ENCODE assay signal across 35 mouse cellular contexts in the genomic region with DNA sequence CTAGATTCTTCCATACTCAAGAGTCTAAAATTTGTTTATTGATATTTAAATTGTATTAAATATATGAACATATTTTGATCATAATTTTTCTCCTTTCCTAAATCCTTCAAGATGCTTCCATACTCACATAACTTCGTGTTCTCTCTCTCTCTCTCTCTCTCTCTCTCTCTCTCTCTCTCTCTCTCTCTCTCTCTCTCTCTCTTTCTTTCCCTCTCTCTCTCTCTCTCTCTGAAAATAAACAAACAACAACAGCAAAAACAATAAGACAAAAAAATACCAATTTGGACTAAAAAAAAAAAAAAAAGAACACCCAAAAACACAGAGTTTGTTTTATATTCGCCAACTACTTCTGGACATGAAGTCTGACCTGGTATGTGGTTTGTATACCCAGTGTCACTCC.
"Had no signal": no experiment of that assay in that cellular context is flagged by ENCODE, and none has a peak within 500 bp of the region (broad histone marks: within the 10 kb centered on the region; RNA-seq: fewer than 3 reads in every experiment).

No protein-coding gene starts in this region.

- H3K27me3 ChIP-seq: heart, embryonic 12.5 days; heart, embryonic 13.5 days; heart, embryonic 15.5 days; hindbrain, embryonic 12.5 days; hindbrain, embryonic 13.5 days; hindbrain, embryonic 15.5 days; intestine, embryonic 15.5 days; kidney, embryonic 15.5 days had no signal

- H3K9ac ChIP-seq: heart, embryonic 12.5 days; heart, embryonic 13.5 days; heart, embryonic 15.5 days; hindbrain, embryonic 12.5 days; hindbrain, embryonic 13.5 days; hindbrain, embryonic 15.5 days; intestine, embryonic 15.5 days; kidney, embryonic 15.5 days had no signal

- H3K4me1 ChIP-seq: heart, embryonic 10.5 days; heart, embryonic 12.5 days; heart, embryonic 13.5 days; heart, embryonic 15.5 days; hindbrain, embryonic 10.5 days; hindbrain, embryonic 12.5 days; hindbrain, embryonic 13.5 days; hindbrain, embryonic 15.5 days; intestine, embryonic 15.5 days; kidney, embryonic 15.5 days had no signal

- H3K27ac ChIP-seq: heart, embryonic 10.5 days; heart, embryonic 13.5 days; heart, embryonic 15.5 days; hindbrain, embryonic 10.5 days; hindbrain, embryonic 12.5 days; hindbrain, embryonic 13.5 days; hindbrain, embryonic 15.5 days; hindbrain, postnatal 0 days; intestine, embryonic 15.5 days; kidney, embryonic 15.5 days; kidney, postnatal 0 days; layer of hippocampus, adult 2 months; left cerebral cortex, adult 2 months had no signal

- H3K4me3 ChIP-seq: heart, embryonic 10.5 days; heart, embryonic 12.5 days; heart, embryonic 13.5 days; heart, embryonic 15.5 days; hindbrain, embryonic 10.5 days; hindbrain, embryonic 12.5 days; hindbrain, embryonic 13.5 days; hindbrain, embryonic 15.5 days; intestine, embryonic 15.5 days; kidney, embryonic 15.5 days; layer of hippocampus, adult 2 months; left cerebral cortex, adult 2 months had no signal

- H3K36me3 ChIP-seq: heart, embryonic 10.5 days; heart, embryonic 12.5 days; heart, embryonic 13.5 days; heart, embryonic 15.5 days; hindbrain, embryonic 10.5 days; hindbrain, embryonic 12.5 days; hindbrain, embryonic 13.5 days; hindbrain, embryonic 15.5 days; intestine, embryonic 15.5 days; kidney, embryonic 15.5 days had no signal

- ATAC-seq: hindbrain, embryonic 16.5 days; hindbrain, postnatal 0 days; inflammation-experienced regulatory T-cells, adult 6 months; intestine, embryonic 15.5 days; intestine, embryonic 16.5 days; intestine, postnatal 0 days had no signal

- H3K9me3 ChIP-seq: heart, embryonic 10.5 days; heart, embryonic 13.5 days; heart, embryonic 15.5 days; hindbrain, embryonic 10.5 days; hindbrain, embryonic 12.5 days; hindbrain, embryonic 13.5 days; hindbrain, embryonic 15.5 days; intestine, embryonic 15.5 days; kidney, embryonic 15.5 days had no signal

- DNase-seq: heart, postnatal 10 days; heart, postnatal 14 days; heart, postnatal 36 days; heart, postnatal 4 days; kidney, adult 11 months; kidney, adult 18-20 months; kidney, adult 2 months; kidney, adult 8-10 months; kidney, adult 9 months; kidney, postnatal 10 days; kidney, postnatal 14 days; kidney, postnatal 25 days; kidney, postnatal 36 days; kidney, postnatal 4 days; layer of hippocampus, adult 9-11 months; layer of hippocampus, postnatal 36 days had no signal

- H3K4me2 ChIP-seq: heart, embryonic 11.5 days; heart, embryonic 12.5 days; heart, embryonic 13.5 days; heart, embryonic 15.5 days; hindbrain, embryonic 12.5 days; hindbrain, embryonic 13.5 days; hindbrain, embryonic 15.5 days; intestine, embryonic 15.5 days; kidney, embryonic 15.5 days had no signal
